12 mouse cellular contexts compared by ENCODE assay signal in the genomic region with DNA sequence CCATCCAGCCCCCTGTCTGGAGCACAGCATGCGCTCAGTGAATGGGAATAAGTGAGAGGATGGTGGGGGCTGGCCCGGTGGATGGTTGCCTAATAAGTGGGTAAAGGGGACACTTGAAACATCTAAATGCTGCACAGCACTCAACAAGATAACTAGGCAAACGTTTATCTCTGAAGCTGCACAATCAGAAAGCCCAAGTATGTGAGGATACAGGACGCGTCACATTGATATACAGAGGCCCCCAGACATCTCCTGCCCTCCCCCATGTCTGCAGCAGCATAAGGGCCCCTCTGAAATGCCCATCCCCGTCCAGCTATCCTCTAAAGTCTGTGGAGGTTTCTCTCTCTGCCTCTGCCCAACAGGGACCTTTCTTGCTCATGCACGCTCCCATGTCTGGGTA.
DNase-seq lines count a peak whose midpoint lies in the region; ATAC-seq lines count a peak whose summit lies in the region.
"Had no signal": no experiment of that assay in that cellular context is flagged by ENCODE, and none has a peak within 500 bp of the region (broad histone marks: within the 10 kb centered on the region; RNA-seq: fewer than 3 reads in every experiment).

No protein-coding gene starts in this region.

- no peak overlapping the region for H3K4me3 ChIP-seq in heart, embryonic 11.5 days (ENCODE audit: low read depth, low read length)
- no peak overlapping the region for H3K4me3 ChIP-seq in kidney, embryonic 15.5 days (replicated peaks)
- H3K4me3 ChIP-seq in embryonic facial prominence, embryonic 12.5 days = no peak overlapping the region
- H3K4me3 ChIP-seq: neural tube, embryonic 12.5 days had no signal

- H3K36me3 ChIP-seq in heart, embryonic 11.5 days (ENCODE audit: control insufficient read depth, insufficient read depth, low read length) = no peaks in the 10 kb centered on the region
- no peaks in the 10 kb centered on the region for H3K36me3 ChIP-seq in kidney, embryonic 15.5 days
- no peaks in the 10 kb centered on the region for H3K36me3 ChIP-seq in embryonic facial prominence, embryonic 12.5 days
- H3K36me3 ChIP-seq: neural tube, embryonic 12.5 days had no signal

- intact Hi-C loops in left cerebral cortex, postnatal 14 days (cut with DNase I) = no loop called here

- no peaks in the 10 kb centered on the region for H3K9me3 ChIP-seq in heart, embryonic 11.5 days (replicated peaks; ENCODE audit: control insufficient read depth, low read length)
- H3K9me3 ChIP-seq in kidney, embryonic 15.5 days (replicated peaks) = no peaks in the 10 kb centered on the region
- no peaks in the 10 kb centered on the region for H3K9me3 ChIP-seq in embryonic facial prominence, embryonic 12.5 days
- H3K9me3 ChIP-seq: neural tube, embryonic 12.5 days had no signal

- no peak for ATAC-seq in heart, embryonic 11.5 days (replicated peaks; ENCODE audit: insufficient number of reproducible peaks, low FRiP score, low TSS enrichment)
- ATAC-seq in kidney, embryonic 15.5 days (replicated peaks; ENCODE audit: low FRiP score) = no peak
- ATAC-seq in embryonic facial prominence, embryonic 12.5 days (ENCODE audit: insufficient number of reproducible peaks, insufficient read depth, low FRiP score, low TSS enrichment) = no peak
- ATAC-seq in activated CD4-positive, CD25-positive, alpha-beta regulatory T cell, adult 4 months = no peak

- no peak for DNase-seq in heart, adult 8-10 months (ENCODE audit: low spot score)
- DNase-seq in kidney, postnatal 14 days = no peak
- peak; percentile 17 for DNase-seq in liver
- no peak for DNase-seq in left cerebral cortex, postnatal 14 days (ENCODE audit: low spot score in 2 of 2)
- DNase-seq: cerebellum, adult 11-12 months; forebrain, postnatal 0 days; left cerebral cortex, postnatal 4 days had no signal

- peak overlapping the region; percentile 11; the same call in 1 of the 2 replicates for H3K9ac ChIP-seq in heart, embryonic 11.5 days (ENCODE audit: low read depth, low read length)
- H3K9ac ChIP-seq in kidney, embryonic 15.5 days = no peak overlapping the region
- no peak overlapping the region for H3K9ac ChIP-seq in embryonic facial prominence, embryonic 12.5 days
- H3K9ac ChIP-seq: forebrain, postnatal 0 days; neural tube, embryonic 12.5 days had no signal

- peak overlapping the region; percentile 67 for H3K27ac ChIP-seq in heart, embryonic 11.5 days (ENCODE audit: low read depth, low read length)
- H3K27ac ChIP-seq in kidney, embryonic 15.5 days = peak overlapping the region; percentile 41; the same call in 1 of the 2 replicates
- H3K27ac ChIP-seq in embryonic facial prominence, embryonic 12.5 days = peak overlapping the region; percentile 85
- H3K27ac ChIP-seq: neural tube, embryonic 12.5 days had no signal

- H3K4me1 ChIP-seq in heart, embryonic 11.5 days (ENCODE audit: control insufficient read depth, insufficient read depth, low read length) = peaks cover 66% of the 10 kb centered on the region
- H3K4me1 ChIP-seq in kidney, embryonic 15.5 days = peaks cover 69% of the 10 kb centered on the region
- H3K4me1 ChIP-seq in embryonic facial prominence, embryonic 12.5 days = peaks cover 65% of the 10 kb centered on the region

- H3K4me2 ChIP-seq in heart, embryonic 11.5 days = peak overlapping the region; percentile 35
- H3K4me2 ChIP-seq in kidney, embryonic 15.5 days = 0 out of 2 replicates have a peak overlapping the region, but pooled peaks have one; percentile 26
- H3K4me2 ChIP-seq in embryonic facial prominence, embryonic 12.5 days (replicated peaks) = no peak overlapping the region; the same call in 1 of the 2 replicates
- H3K4me2 ChIP-seq: neural tube, embryonic 12.5 days had no signal

- 32% methylated on average over 7 of the region's 7 CpGs for WGBS in heart, embryonic 11.5 days (ENCODE audit: insufficient replicate concordance)
- WGBS in kidney, embryonic 15.5 days = 53% methylated on average over 7 of the region's 7 CpGs
- 41% methylated on average over 7 of the region's 7 CpGs for WGBS in embryonic facial prominence, embryonic 12.5 days

- no peaks in the 10 kb centered on the region for H3K27me3 ChIP-seq in heart, embryonic 11.5 days (ENCODE audit: control insufficient read depth, insufficient read depth, low read length)
- H3K27me3 ChIP-seq in kidney, embryonic 15.5 days = no peaks in the 10 kb centered on the region
- no peaks in the 10 kb centered on the region for H3K27me3 ChIP-seq in embryonic facial prominence, embryonic 12.5 days
